ENCODE assay signal across 15 mouse cellular contexts in the genomic region with DNA sequence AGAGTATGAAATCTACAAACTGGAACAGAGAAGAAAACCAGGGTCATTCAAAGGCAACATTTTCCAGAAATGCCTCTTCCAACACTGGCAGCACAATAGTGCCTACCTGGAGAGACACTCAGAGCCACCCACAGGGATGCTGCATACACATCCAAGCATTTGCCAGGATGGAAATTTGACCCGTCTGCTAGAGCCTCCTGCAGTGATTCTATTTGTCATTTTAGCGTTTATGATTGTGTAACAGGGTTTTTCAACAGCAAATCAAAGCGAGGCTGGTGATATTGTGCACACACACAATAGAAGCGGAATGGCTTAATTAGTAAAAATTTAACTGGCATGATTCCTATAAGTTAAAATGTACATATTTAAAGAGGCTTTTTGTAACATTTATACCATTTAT.
A peak's percentile ranks its signal among the peaks of the same experiment; 100 is the strongest.
DNase-seq lines count a peak whose midpoint lies in the region; ATAC-seq lines count a peak whose summit lies in the region.
"Had no signal": no experiment of that assay in that cellular context is flagged by ENCODE, and none has a peak within 500 bp of the region (broad histone marks: within the 10 kb centered on the region; RNA-seq: fewer than 3 reads in every experiment).

No protein-coding gene starts in this region.

- no peaks in the 10 kb centered on the region for H3K36me3 ChIP-seq in hindbrain, embryonic 14.5 days (replicated peaks; ENCODE audit: control insufficient read depth, insufficient read depth)
- no peaks in the 10 kb centered on the region for H3K36me3 ChIP-seq in neural tube, embryonic 14.5 days (ENCODE audit: control insufficient read depth, insufficient read depth, low read length)
- H3K36me3 ChIP-seq: embryonic facial prominence, embryonic 12.5 days had no signal

- H3K4me3 ChIP-seq in hindbrain, embryonic 14.5 days (replicated peaks; ENCODE audit: low read length) = no peak overlapping the region
- no peak overlapping the region for H3K4me3 ChIP-seq in neural tube, embryonic 14.5 days (ENCODE audit: low read depth, low read length)
- H3K4me3 ChIP-seq: embryonic facial prominence, embryonic 12.5 days had no signal

- no peak overlapping the region for H3K27ac ChIP-seq in hindbrain, embryonic 14.5 days
- H3K27ac ChIP-seq in neural tube, embryonic 14.5 days (ENCODE audit: low read depth, low read length) = no peak overlapping the region
- H3K27ac ChIP-seq: embryonic facial prominence, embryonic 12.5 days had no signal

- no peak overlapping the region for H3K9ac ChIP-seq in hindbrain, embryonic 14.5 days
- no peak overlapping the region for H3K9ac ChIP-seq in neural tube, embryonic 14.5 days (replicated peaks; ENCODE audit: low read depth, low read length)
- H3K9ac ChIP-seq: embryonic facial prominence, embryonic 12.5 days had no signal

- ATAC-seq in hindbrain, embryonic 14.5 days (ENCODE audit: low FRiP score) = peak; percentile 53; the same call in 1 of the 2 replicates
- ATAC-seq in neural tube, embryonic 14.5 days (ENCODE audit: low read depth) = peak; percentile 50; the same call in 1 of the 2 replicates
- ATAC-seq: inflammation-experienced regulatory T-cells, adult 6 months had no signal

- H3K27me3 ChIP-seq in hindbrain, embryonic 14.5 days (ENCODE audit: control insufficient read depth, insufficient read depth, low read length) = no peaks in the 10 kb centered on the region
- no peaks in the 10 kb centered on the region for H3K27me3 ChIP-seq in neural tube, embryonic 14.5 days (ENCODE audit: control insufficient read depth, insufficient read depth, low read length)
- H3K27me3 ChIP-seq: CH12.LX; embryonic facial prominence, embryonic 12.5 days had no signal

- 0 out of 2 replicates have a peak, but pooled peaks cover 4% of the 10 kb centered on the region for H3K9me3 ChIP-seq in hindbrain, embryonic 14.5 days (ENCODE audit: control insufficient read depth, low read length)
- no peaks in the 10 kb centered on the region for H3K9me3 ChIP-seq in neural tube, embryonic 14.5 days (ENCODE audit: control insufficient read depth, low read length)
- H3K9me3 ChIP-seq: embryonic facial prominence, embryonic 12.5 days had no signal

- DNase-seq in left cerebral cortex, postnatal 4 days = peak; percentile 16
- no peak for DNase-seq in left cerebral cortex, adult 9 months (ENCODE audit: low spot score in 2 of 2)
- DNase-seq in cerebellum, adult 9-11 months = peak; percentile 35
- peak; percentile 49 for DNase-seq in hindbrain, embryonic 14.5 days (ENCODE audit: low spot score)
- DNase-seq in kidney, postnatal 36 days = no peak
- DNase-seq in heart, postnatal 4 days = no peak
- DNase-seq: adrenal gland, postnatal 36 days; kidney, postnatal 25 days; lung, adult 18-20 months; thymus, postnatal 4 days had no signal

- intact Hi-C loops in left cerebral cortex, postnatal 4 days (cut with DNase I) = no loop called here

- no peak overlapping the region for H3K4me2 ChIP-seq in hindbrain, embryonic 14.5 days (replicated peaks)
- no peak overlapping the region for H3K4me2 ChIP-seq in neural tube, embryonic 14.5 days (ENCODE audit: low read depth, low read length)
- H3K4me2 ChIP-seq: embryonic facial prominence, embryonic 12.5 days; heart, embryonic 11.5 days had no signal

- 0 out of 2 replicates have a peak, but pooled peaks cover 2% of the 10 kb centered on the region for H3K4me1 ChIP-seq in hindbrain, embryonic 14.5 days (replicated peaks; ENCODE audit: control insufficient read depth, insufficient read depth, low read length)
- no peaks in the 10 kb centered on the region; the same call in 1 of the 2 replicates for H3K4me1 ChIP-seq in neural tube, embryonic 14.5 days (ENCODE audit: control insufficient read depth, insufficient read depth, low read length)
- H3K4me1 ChIP-seq: embryonic facial prominence, embryonic 12.5 days had no signal

- WGBS in hindbrain, embryonic 14.5 days = 25% methylated on average over 4 of the region's 4 CpGs
- 26% methylated on average over 4 of the region's 4 CpGs for WGBS in neural tube, embryonic 14.5 days

Comparison
In these comparisons a context has a peak if more than half of its experiments do, and no peak if none do; other contexts are left out.
1. DNase-seq: peak in left cerebral cortex, postnatal 4 days (single experiment), cerebellum, adult 9-11 months (single experiment) and hindbrain, embryonic 14.5 days (single experiment); none in left cerebral cortex, adult 9 months (0 of 2), kidney, postnatal 36 days (0 of 2) and heart, postnatal 4 days (single experiment).